Mouse (Mus musculus) ES-E14 (cell line): Measurements from ENCODE around the gene Sypl.

Experiments used
- CHD2 ChIP-seq: IDR thresholded peaks from 2 replicates; pipeline ENCODE4 v1.6.1; 2014; ENCODE audit warnings: mild to moderate bottlenecking, low read depth, low read length, inconsistent platforms
- HCFC1 ChIP-seq: IDR thresholded peaks from 2 replicates; pipeline ENCODE4 v1.6.1; 2012; ENCODE audit warnings: low read length, inconsistent platforms, borderline replicate concordance; ENCODE audit not compliant: insufficient read depth
- MAFK ChIP-seq: IDR thresholded peaks from 2 replicates; pipeline ENCODE4 v1.6.1; 2014; ENCODE audit warnings: mild to moderate bottlenecking, low read depth, low read length, inconsistent platforms; ENCODE audit not compliant: insufficient read depth
- ZC3H11A ChIP-seq: IDR thresholded peaks from 2 replicates; pipeline ENCODE4 v1.6.1; 2012; ENCODE audit warnings: low read depth, mild to moderate bottlenecking, inconsistent platforms, low read length, borderline replicate concordance
- ZNF384 ChIP-seq: IDR thresholded peaks from 2 replicates; pipeline ENCODE4 v1.6.1; 2012; ENCODE audit warnings: low read depth, low read length, inconsistent platforms

DNA sequence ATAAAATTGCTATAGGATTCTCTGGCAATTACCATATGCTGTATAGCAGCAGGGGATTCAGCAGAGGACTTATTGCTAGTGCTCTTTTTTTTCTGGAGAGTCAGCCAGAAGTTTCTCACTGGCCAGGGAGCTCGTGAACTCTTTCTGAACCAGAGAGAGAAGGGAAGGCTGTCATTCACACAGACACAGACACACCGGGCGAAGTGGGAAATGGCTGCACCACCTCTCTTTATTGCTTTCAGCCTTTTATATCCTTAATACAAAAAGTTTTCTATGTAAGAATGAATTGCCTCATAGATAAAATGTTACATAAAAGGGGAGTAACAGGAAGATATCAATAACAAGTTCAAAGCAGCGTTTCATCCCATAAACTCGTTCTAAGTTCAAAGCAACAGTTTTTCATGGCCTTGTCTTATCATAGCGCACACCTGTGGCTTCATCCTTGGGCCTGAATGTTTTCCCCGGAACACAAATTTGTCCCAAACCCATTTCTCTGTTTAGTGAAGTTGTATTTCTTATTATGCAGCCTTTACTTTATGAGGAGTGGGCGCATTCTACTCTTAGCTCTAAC lies 8.7 kb upstream of the Sypl start:
- TF ChIP-seq ZNF384, result no peak
- no peak for TF ChIP-seq CHD2
- TF ChIP-seq HCFC1, result no peak
- TF ChIP-seq MAFK, result no peak
- no peak for TF ChIP-seq ZC3H11A
